Mouse (Mus musculus): Measurements from ENCODE around the gene Ckm. TPM values are rescaled to one million over a fixed set of nuclear protein-coding genes. Genes with fewer than 3 reads are reported as not detected.

The Ckm gene
- polyA plus RNA-seq, 1 experiment from 2014 or later, result 0.64 TPM

- WGBS, result 11% methylated on average over 43 of the region's 43 CpGs
- peaks cover 20% of the 10 kb centered on the region for H3K27me3 ChIP-seq (replicated peaks; ENCODE audit: control insufficient read depth, insufficient read depth, low read length)
- peak overlapping the region; percentile 80 for H3K4me2 ChIP-seq (ENCODE audit: low read length)
- H3K36me3 ChIP-seq (ENCODE audit: control insufficient read depth, insufficient read depth, low read length), result peaks cover 14% of the 10 kb centered on the region
- H3K9me3 ChIP-seq (ENCODE audit: control insufficient read depth, low read length), result no peaks in the 10 kb centered on the region
- peak overlapping the region; percentile 54 for H3K9ac ChIP-seq (ENCODE audit: low read depth, low read length)
- peak overlapping the region; percentile 48 for H3K4me3 ChIP-seq (ENCODE audit: low read length)
- no peak overlapping the region for H3K27ac ChIP-seq (ENCODE audit: low read depth, low read length)
- peak; percentile 97 for ATAC-seq
- peaks cover 3% of the 10 kb centered on the region; the same call in 1 of the 2 replicates for H3K4me1 ChIP-seq (ENCODE audit: control insufficient read depth, insufficient read depth, low read depth, low read length)
Observed at GRCm38 (mm10) chr7:19420821-19421636, 16.5 kb downstream of the Ckm start.

- Histone ChIP-seq H3K4me3 (ENCODE audit: low read length) (no peak overlapping the region), H3K4me2 (ENCODE audit: low read length) (no peak overlapping the region), H3K9ac (ENCODE audit: low read depth, low read length) (no peak overlapping the region), H3K9me3 (ENCODE audit: control insufficient read depth, low read length) (no peaks in the 10 kb centered on the region), H3K36me3 (ENCODE audit: control insufficient read depth, insufficient read depth, low read length) (peaks cover 24% of the 10 kb centered on the region), H3K27me3 (replicated peaks; ENCODE audit: control insufficient read depth, insufficient read depth, low read length) (peaks cover 18% of the 10 kb centered on the region), H3K27ac (ENCODE audit: low read depth, low read length) (no peak overlapping the region), H3K4me1 (ENCODE audit: control insufficient read depth, insufficient read depth, low read depth, low read length) (peaks cover 3% of the 10 kb centered on the region; the same call in 1 of the 2 replicates)
- ATAC-seq, result no peak
- WGBS, result 90% methylated on average over 3 of the region's 3 CpGs
Observed at GRCm38 (mm10) chr7:19423083-19423482, 18.5 kb downstream of the Ckm start.

DNA sequence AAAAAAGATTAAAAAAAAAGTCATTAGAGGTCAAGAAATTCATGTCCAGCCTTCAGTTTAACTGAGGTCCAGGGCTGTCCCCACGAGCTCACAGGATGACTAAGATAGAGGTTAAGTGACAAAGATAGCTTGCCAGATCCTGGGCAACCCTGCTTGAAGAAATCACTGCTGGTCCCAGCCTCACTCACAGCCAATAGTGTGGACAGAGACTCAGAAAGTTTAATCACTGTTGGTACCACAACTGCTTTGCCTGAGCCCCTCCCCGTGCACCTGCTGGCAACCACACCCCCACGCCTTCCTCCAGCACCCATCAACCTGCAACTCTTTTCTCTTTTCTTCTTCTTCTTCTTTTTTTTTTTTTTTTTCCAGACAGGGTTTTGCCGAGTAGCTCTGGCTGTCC is 19.5 kb downstream of the Ckm start:
- Histone ChIP-seq H3K4me2 (ENCODE audit: low read length) (no peak overlapping the region), H3K36me3 (ENCODE audit: control insufficient read depth, insufficient read depth, low read length) (peaks cover 33% of the 10 kb centered on the region), H3K4me3 (ENCODE audit: low read length) (no peak overlapping the region), H3K27me3 (replicated peaks; ENCODE audit: control insufficient read depth, insufficient read depth, low read length) (peaks cover 10% of the 10 kb centered on the region), H3K27ac (ENCODE audit: low read depth, low read length) (no peak overlapping the region), H3K4me1 (ENCODE audit: control insufficient read depth, insufficient read depth, low read depth, low read length) (peaks cover 3% of the 10 kb centered on the region; the same call in 1 of the 2 replicates), H3K9me3 (ENCODE audit: control insufficient read depth, low read length) (no peaks in the 10 kb centered on the region), H3K9ac (ENCODE audit: low read depth, low read length) (no peak overlapping the region)
- WGBS, result 73% methylated on average over 4 of the region's 4 CpGs
- ATAC-seq, result no peak

GRCm38 (mm10) chr7:19426349-19426748 is 21.8 kb downstream of the Ckm start:
- H3K9ac ChIP-seq (ENCODE audit: low read depth, low read length), result no peak overlapping the region
- 64% methylated on average over 6 of the region's 6 CpGs for WGBS
- no peak overlapping the region for H3K4me2 ChIP-seq (ENCODE audit: low read length)
- H3K9me3 ChIP-seq (ENCODE audit: control insufficient read depth, low read length), result no peaks in the 10 kb centered on the region
- 0 out of 2 replicates have a peak, but pooled peaks cover 2% of the 10 kb centered on the region for H3K27me3 ChIP-seq (replicated peaks; ENCODE audit: control insufficient read depth, insufficient read depth, low read length)
- H3K4me1 ChIP-seq (ENCODE audit: control insufficient read depth, insufficient read depth, low read depth, low read length), result no peaks in the 10 kb centered on the region
- H3K36me3 ChIP-seq (ENCODE audit: control insufficient read depth, insufficient read depth, low read length), result peaks cover 44% of the 10 kb centered on the region
- no peak overlapping the region for H3K27ac ChIP-seq (ENCODE audit: low read depth, low read length)
- no peak overlapping the region for H3K4me3 ChIP-seq (ENCODE audit: low read length)
- ATAC-seq, result no peak

- no peak overlapping the region for H3K4me3 ChIP-seq (ENCODE audit: low read length)
- no peaks in the 10 kb centered on the region for H3K4me1 ChIP-seq (ENCODE audit: control insufficient read depth, insufficient read depth, low read depth, low read length)
- no peak overlapping the region for H3K4me2 ChIP-seq (ENCODE audit: low read length)
- WGBS, result 89% methylated on average over 6 of the region's 6 CpGs
- no peak overlapping the region for H3K27ac ChIP-seq (ENCODE audit: low read depth, low read length)
- H3K9ac ChIP-seq (ENCODE audit: low read depth, low read length), result no peak overlapping the region
- H3K27me3 ChIP-seq (replicated peaks; ENCODE audit: control insufficient read depth, insufficient read depth, low read length), result 0 out of 2 replicates have a peak, but pooled peaks cover 2% of the 10 kb centered on the region
- H3K36me3 ChIP-seq (ENCODE audit: control insufficient read depth, insufficient read depth, low read length), result peaks cover 49% of the 10 kb centered on the region
- no peak for ATAC-seq
- no peaks in the 10 kb centered on the region for H3K9me3 ChIP-seq (ENCODE audit: control insufficient read depth, low read length)
Observed at GRCm38 (mm10) chr7:19426888-19427287, 22.3 kb downstream of the Ckm start.

- no peaks in the 10 kb centered on the region for H3K9me3 ChIP-seq (ENCODE audit: control insufficient read depth, low read length)
- no peaks in the 10 kb centered on the region for H3K4me1 ChIP-seq (ENCODE audit: control insufficient read depth, insufficient read depth, low read depth, low read length)
- H3K27me3 ChIP-seq (replicated peaks; ENCODE audit: control insufficient read depth, insufficient read depth, low read length), result no peaks in the 10 kb centered on the region
- H3K4me2 ChIP-seq (ENCODE audit: low read length), result no peak overlapping the region
- no peak overlapping the region for H3K4me3 ChIP-seq (ENCODE audit: low read length)
- H3K9ac ChIP-seq (ENCODE audit: low read depth, low read length), result no peak overlapping the region
- peaks cover 61% of the 10 kb centered on the region for H3K36me3 ChIP-seq (ENCODE audit: control insufficient read depth, insufficient read depth, low read length)
- H3K27ac ChIP-seq (ENCODE audit: low read depth, low read length), result no peak overlapping the region
- no peak for ATAC-seq
- 62% methylated on average over 15 of the region's 15 CpGs for WGBS
Observed at GRCm38 (mm10) chr7:19427999-19428650, 23.5 kb downstream of the Ckm start.

- Histone ChIP-seq H3K27me3 (replicated peaks; ENCODE audit: control insufficient read depth, insufficient read depth, low read length) (no peaks in the 10 kb centered on the region), H3K4me1 (ENCODE audit: control insufficient read depth, insufficient read depth, low read depth, low read length) (no peaks in the 10 kb centered on the region), H3K4me3 (ENCODE audit: low read length) (no peak overlapping the region), H3K9ac (ENCODE audit: low read depth, low read length) (no peak overlapping the region), H3K4me2 (ENCODE audit: low read length) (no peak overlapping the region), H3K27ac (ENCODE audit: low read depth, low read length) (no peak overlapping the region), H3K9me3 (ENCODE audit: control insufficient read depth, low read length) (no peaks in the 10 kb centered on the region), H3K36me3 (ENCODE audit: control insufficient read depth, insufficient read depth, low read length) (peaks cover 74% of the 10 kb centered on the region)
- 68% methylated on average over 8 of the region's 8 CpGs for WGBS
- ATAC-seq, result no peak
Observed at GRCm38 (mm10) chr7:19429726-19430125, 25.1 kb downstream of the Ckm start.

DNA sequence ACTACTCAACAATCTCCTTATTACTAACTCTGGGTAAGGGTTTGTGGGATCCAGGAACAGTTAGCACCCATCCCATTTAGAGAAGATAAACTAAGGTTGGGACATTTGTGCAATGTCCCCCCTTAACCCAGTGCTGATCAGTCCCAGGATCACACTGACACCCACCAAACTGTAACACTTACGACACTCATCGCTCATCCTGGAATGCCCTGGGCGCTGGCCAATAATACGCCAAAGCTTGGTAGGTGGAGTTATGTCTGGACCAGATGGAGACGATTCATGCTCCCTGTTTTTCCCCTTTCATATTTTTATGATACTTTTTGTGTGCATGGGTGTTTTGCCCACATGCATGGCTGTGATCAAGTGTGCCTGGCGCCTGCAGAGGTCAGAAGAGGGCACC is 25.8 kb downstream of the Ckm start:
- Histone ChIP-seq H3K9ac (ENCODE audit: low read depth, low read length) (no peak overlapping the region), H3K36me3 (ENCODE audit: control insufficient read depth, insufficient read depth, low read length) (peaks cover 72% of the 10 kb centered on the region), H3K27me3 (replicated peaks; ENCODE audit: control insufficient read depth, insufficient read depth, low read length) (no peaks in the 10 kb centered on the region), H3K27ac (ENCODE audit: low read depth, low read length) (no peak overlapping the region), H3K9me3 (ENCODE audit: control insufficient read depth, low read length) (no peaks in the 10 kb centered on the region), H3K4me2 (ENCODE audit: low read length) (no peak overlapping the region), H3K4me1 (ENCODE audit: control insufficient read depth, insufficient read depth, low read depth, low read length) (no peaks in the 10 kb centered on the region), H3K4me3 (ENCODE audit: low read length) (no peak overlapping the region)
- 92% methylated on average over 6 of the region's 6 CpGs for WGBS
- ATAC-seq, result no peak

- Histone ChIP-seq H3K9ac (ENCODE audit: low read depth, low read length) (no peak overlapping the region), H3K4me1 (ENCODE audit: control insufficient read depth, insufficient read depth, low read depth, low read length) (no peaks in the 10 kb centered on the region), H3K4me2 (ENCODE audit: low read length) (no peak overlapping the region), H3K27me3 (replicated peaks; ENCODE audit: control insufficient read depth, insufficient read depth, low read length) (no peaks in the 10 kb centered on the region), H3K36me3 (ENCODE audit: control insufficient read depth, insufficient read depth, low read length) (peaks cover 80% of the 10 kb centered on the region), H3K27ac (ENCODE audit: low read depth, low read length) (no peak overlapping the region), H3K4me3 (ENCODE audit: low read length) (no peak overlapping the region), H3K9me3 (ENCODE audit: control insufficient read depth, low read length) (no peaks in the 10 kb centered on the region)
- no peak for ATAC-seq
- 95% methylated on average over 2 of the region's 2 CpGs for WGBS
Observed at GRCm38 (mm10) chr7:19432475-19432874, 27.9 kb downstream of the Ckm start.

All from hindbrain, embryonic 16.5 days (tissue).